Mouse (Mus musculus): ENCODE results near the gene Nexn. TPM values are rescaled to one million over a fixed set of nuclear protein-coding genes. Genes with fewer than 3 reads are reported as not detected.
"Not testable (repeated sequence)": the region's sequence is repeated elsewhere in the genome, so short reads cannot be mapped to it uniquely, and the experiment has no call there.

Nexn gene
- total RNA-seq, 2 experiments from 2014 or later = 297 to 301 TPM

DNA sequence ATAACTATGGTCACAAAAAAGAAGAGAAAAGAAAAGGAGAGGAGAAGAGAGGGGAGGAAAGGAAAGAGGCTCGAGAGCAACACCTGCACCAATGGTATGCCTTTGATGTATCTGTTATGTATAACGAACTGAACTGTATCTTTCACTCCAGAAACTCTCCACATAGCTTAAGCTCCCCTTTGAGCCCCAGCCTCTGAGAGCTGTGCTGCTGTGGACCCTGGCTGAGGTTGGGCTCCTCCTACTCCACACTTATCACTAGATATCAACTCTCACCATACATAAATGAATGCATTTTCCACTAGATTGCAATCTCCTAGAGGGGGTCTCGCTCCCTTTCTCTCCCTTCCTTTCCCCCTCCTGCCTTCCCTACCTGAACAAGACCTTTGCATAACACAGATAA lies 62.2 kb downstream of the Nexn start:
- DNase-seq = no peak
- intact Hi-C loops (cut with DNase I) = no loop called here

GRCm38 (mm10) chr3:152203411-152203810 lies 62.7 kb downstream of the Nexn start:
- DNase-seq = no peak
- intact Hi-C loops (cut with DNase I) = no loop called here

DNA sequence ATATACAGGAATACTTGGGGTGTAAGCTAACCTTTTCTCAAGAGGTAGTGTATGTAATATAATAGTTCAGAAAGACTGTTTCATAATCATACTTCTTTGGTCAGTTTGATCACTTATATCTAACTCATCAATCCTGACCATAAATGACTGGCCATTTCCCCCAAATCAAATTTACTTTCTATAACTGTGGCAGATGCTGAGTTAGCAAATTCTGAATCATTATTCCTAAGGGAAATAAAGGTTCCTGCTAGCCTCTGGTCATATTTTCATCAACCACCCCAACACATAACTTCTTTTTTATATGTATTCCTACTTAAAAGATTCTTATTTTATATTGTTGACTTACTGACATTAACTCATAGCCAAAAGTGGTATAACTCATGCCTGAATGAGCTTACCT lies 63.2 kb downstream of the Nexn start:
- intact Hi-C loops (cut with DNase I) = no loop called here
- no peak for DNase-seq

DNA sequence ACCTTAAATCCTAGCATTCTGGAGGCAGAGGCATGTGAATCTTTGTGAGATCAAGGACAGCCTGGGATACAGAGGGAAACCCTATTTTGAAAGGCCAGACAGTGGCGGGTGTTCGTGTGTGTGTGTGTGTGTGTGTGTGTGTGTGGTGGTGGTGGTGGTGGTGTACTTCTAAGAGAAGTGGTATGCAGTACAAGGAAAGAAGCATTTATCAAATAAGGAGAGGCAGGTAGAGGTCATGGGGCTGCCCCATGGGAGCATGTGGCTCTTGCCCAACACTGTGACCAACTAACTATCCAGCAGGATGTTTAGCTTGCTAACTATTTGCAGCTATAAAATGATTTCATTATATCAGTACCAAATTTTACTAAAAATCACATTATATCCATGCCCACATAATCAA lies 64.5 kb downstream of the Nexn start:
- no peak for DNase-seq
- intact Hi-C loops (cut with DNase I) = no loop called here

- no peak for DNase-seq
- intact Hi-C loops (cut with DNase I) = no loop called here
These were observed 65.0 kb downstream of the Nexn start for GRCm38 (mm10) chr3:152201181-152201580.

- DNase-seq = no peak
- intact Hi-C loops (cut with DNase I) = no loop called here
These were observed 67.0 kb downstream of the Nexn start for GRCm38 (mm10) chr3:152199125-152199524.

DNA sequence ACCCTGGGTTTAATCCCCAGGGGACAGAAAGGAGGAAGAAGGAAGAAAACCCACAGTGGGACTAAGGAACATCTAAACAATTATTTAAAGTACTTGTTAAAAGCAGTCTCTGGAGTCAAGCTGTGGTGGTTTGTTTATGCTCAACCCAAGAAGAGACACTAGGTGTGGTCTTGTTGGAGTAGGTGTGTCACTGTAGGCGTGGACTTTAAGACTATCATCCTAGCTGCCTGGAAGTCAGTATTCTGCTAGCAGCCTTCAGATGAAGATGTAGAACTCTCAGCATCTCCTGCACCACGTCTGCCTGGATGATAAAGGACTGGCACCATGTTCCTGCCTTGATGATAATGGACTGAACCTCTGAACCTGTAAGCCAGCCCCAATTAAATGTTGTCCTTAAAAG lies 68.9 kb downstream of the Nexn start:
- DNase-seq; intact Hi-C loops (cut with DNase I): not testable (repeated sequence)

DNA sequence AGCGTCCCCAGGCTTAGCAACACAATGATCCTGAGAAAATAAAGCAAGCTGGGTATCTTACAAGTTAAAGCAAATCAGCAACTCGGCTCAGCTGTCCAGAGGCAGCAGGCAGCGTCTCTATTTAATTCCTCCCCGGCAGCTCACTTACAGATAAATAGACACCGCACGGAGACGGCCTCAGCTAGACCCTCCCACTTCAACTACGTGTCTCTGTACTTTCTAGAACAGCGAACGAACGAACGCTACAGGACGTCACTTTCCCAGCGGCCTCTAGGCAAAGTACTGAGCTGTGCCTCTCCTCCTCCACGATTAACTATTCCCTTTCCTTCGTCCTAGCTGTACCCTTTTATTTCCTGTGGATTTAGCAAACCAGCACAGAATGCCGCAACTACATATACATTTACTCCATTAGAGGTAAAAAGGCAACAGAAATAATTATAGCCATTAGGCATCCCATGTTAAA lies 72.5 kb downstream of the Nexn start:
- intact Hi-C loops (cut with DNase I) = loop anchor here (2.0 kb wide), 2 partner anchors 17 to 77 kb away; partner anchors contain the start of genes Dnajb4 and Fubp1
- DNase-seq = peak; percentile 82 to 83

- intact Hi-C loops (cut with DNase I) = loop anchor here (2.0 kb wide), 2 partner anchors 18 to 76 kb away; partner anchors contain the start of genes Dnajb4 and Fubp1
These were observed 73.0 kb downstream of the Nexn start for GRCm38 (mm10) chr3:152193177-152193576.

GRCm38 (mm10) chr3:152192238-152192931 lies 73.8 kb downstream of the Nexn start:
- intact Hi-C loops (cut with DNase I) = loop anchor here (2.0 kb wide), 2 partner anchors 18 to 76 kb away; partner anchors contain the start of genes Dnajb4 and Fubp1
- DNase-seq = no peak

More at GRCm38 (mm10) chr3:152193177-152193576, 73.0 kb downstream of the Nexn start:
- DNase-seq = no peak

DNA sequence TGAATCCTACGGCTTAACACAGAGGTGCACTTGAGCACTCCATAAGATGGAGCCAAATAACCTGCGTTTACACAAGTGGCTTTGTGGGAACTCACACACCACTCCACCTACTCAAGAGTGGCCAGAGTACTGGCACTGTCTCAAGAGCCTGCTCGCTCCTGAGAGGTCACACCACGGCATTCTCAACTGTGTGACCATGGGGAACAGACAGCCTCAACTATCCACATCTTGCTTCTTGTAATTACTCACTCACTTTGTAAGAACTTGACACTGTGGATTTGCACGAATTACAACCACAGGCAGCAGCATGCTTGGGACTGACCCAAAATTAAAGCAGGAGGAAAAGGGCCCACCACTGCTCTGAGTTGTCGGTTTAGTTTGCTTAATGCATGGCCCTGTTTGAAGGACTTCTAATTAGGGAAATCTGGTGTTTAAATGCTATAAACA lies 74.3 kb downstream of the Nexn start:
- DNase-seq = peak; percentile 49 to 58
- intact Hi-C loops (cut with DNase I) = loop anchor here (2.0 kb wide), 3 partner anchors 19 to 75 kb away; partner anchors contain the start of genes Dnajb4 and Fubp1

DNA sequence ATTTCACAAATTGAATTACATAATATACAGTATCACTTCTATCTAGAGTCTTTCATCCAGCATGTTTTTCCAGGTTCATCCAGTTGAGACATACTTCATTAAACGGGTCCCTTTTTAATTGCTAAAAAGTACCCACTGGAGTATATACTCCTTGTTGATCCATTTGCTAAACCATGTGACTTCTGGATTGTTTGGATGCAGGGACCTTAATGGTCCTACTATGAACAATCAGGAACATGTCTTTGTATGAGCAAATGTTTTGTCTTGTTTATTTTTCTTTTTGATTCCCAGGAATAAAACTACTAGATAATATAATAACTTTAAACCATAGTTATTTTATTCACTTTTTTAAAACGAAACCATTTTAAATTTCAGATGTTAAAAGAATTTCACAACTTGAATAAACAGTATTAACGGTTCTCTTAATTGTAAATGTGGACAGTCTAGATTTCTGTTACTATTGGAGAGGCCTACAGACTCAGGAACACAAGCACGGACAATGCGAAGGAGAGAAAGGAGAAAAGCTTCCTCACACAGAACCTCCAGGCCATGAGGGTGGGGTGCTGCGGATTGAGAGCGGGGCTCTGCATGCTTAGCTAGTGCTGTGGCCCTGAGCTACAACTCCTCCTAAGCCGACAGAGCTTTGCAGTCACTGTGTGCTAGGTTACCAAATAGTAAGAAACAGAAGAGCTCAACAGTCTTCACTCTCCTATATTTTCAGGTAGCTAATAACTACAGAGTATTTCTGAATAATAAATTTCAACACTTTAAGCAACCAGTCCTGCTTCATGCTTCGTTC lies 75.3 kb downstream of the Nexn start:
- intact Hi-C loops (cut with DNase I) = loop anchor here (2.0 kb wide), 1 partner anchor 46 kb away; no protein-coding TSS in a partner anchor
- DNase-seq = no peak

- intact Hi-C loops (cut with DNase I) = no loop called here
- no peak for DNase-seq
These were observed 76.8 kb downstream of the Nexn start for GRCm38 (mm10) chr3:152189306-152189705.

Other genes with a start within 250 kb of the Nexn start
- 1 to 10 TPM; 2.1 to 2.9 TPM for gene Gipc2, start 100.1 kb downstream of the Nexn start, total RNA-seq (2021)
- gene Dnajb4, start 56.0 kb downstream of the Nexn start, total RNA-seq (2021) = 10 to 100 TPM; 74.3 to 80.3 TPM
- 10 to 100 TPM; 68.1 to 80.6 TPM for gene Fubp1, start 55.9 kb downstream of the Nexn start, total RNA-seq (2021)
- 10 to 100 TPM; 10.8 to 12.4 TPM for gene Miga1, start 74.1 kb upstream of the Nexn start, total RNA-seq (2021)
- 10 to 100 TPM; 29.1 to 30.9 TPM for gene Usp33, start 80.1 kb upstream of the Nexn start, total RNA-seq (2021)
- gene Zzz3, start 129.1 kb upstream of the Nexn start, total RNA-seq (2021) = 10 to 100 TPM; 22.5 to 29.3 TPM

Measured in heart, postnatal 14 days (tissue).